Mouse (Mus musculus): ENCODE results near the gene Coa4. TPM values are rescaled to one million over a fixed set of nuclear protein-coding genes. Genes with fewer than 3 reads are reported as not detected.

Coa4 gene
- total and polyA plus RNA-seq, 3 experiments: 8.1 to 13.8 TPM; not detected in 1

GRCm38 (mm10) chr7:100589816-100590215, 52.9 kb downstream of the Coa4 start:
- no peak overlapping the region for H3K27ac ChIP-seq (ENCODE audit: control insufficient read depth, low read depth, low read length)
- H3K27me3 ChIP-seq (ENCODE audit: control insufficient read depth in 1 of 2, insufficient read depth in 2 of 2, low read length in 2 of 2): no peaks in the 10 kb centered on the region
- DNase-seq (ENCODE audit: low read depth, low spot score): peak; percentile 28
- TF ChIP-seq MAX (IDR thresholded peaks at IDR 0.05; ENCODE audit: low read length) (peak; percentile 35; the same call in 1 of the 2 replicates), MYB (IDR thresholded peaks at IDR 0.05; ENCODE audit: low read depth, low read length) (no peak)
- H3K9ac ChIP-seq (ENCODE audit: control insufficient read depth, low read depth, low read length, poor library complexity, severe bottlenecking): no peak overlapping the region
- peaks cover 2 to 10% of the 10 kb centered on the region in 2 experiments; a peak in 3 of 4 replicates for H3K4me1 ChIP-seq (ENCODE audit: control insufficient read depth in 1 of 2, insufficient read depth in 2 of 2, low read length in 2 of 2)
- no peaks in the 10 kb centered on the region for H3K9me3 ChIP-seq (replicated peaks; ENCODE audit: insufficient read depth, low read length)
- H3K79me2 ChIP-seq (ENCODE audit: control insufficient read depth, insufficient read depth, low read length, poor library complexity): peaks cover 1% of the 10 kb centered on the region; the same call in 1 of the 2 replicates
- H3K4me3 ChIP-seq (ENCODE audit: control insufficient read depth in 1 of 2, insufficient read depth in 1 of 2, low read depth in 2 of 2, low read length in 2 of 2): no peak overlapping the region
- H3K36me3 ChIP-seq (ENCODE audit: control insufficient read depth in 1 of 2, insufficient read depth in 2 of 2, low read length in 2 of 2): peaks cover 0 to 14% of the 10 kb centered on the region in 2 experiments; a peak in 2 of 4 replicates

Other genes starting within 250 kb of the Coa4 start
- 8.5 and 9.2 TPM in 2 replicates for gene C2cd3, start 164.8 kb upstream of the Coa4 start, total RNA-seq (2012; rRNA removed)
- 10 to 100 TPM in 1 of 2 experiments, not detected in 1; 23.5 TPM for gene C2cd3, start 164.8 kb upstream of the Coa4 start, polyA plus RNA-seq (2012; ENCODE audit: insufficient read depth in 1 of 2, insufficient read length in 2 of 2, low read depth in 1 of 2, low replicate concordance in 2 of 2, missing spikeins in 1 of 2)
- gene Ppme1, start 164.8 kb upstream of the Coa4 start, total RNA-seq (2012; rRNA removed): 28.0 and 29.5 TPM in 2 replicates
- gene Ppme1, start 164.8 kb upstream of the Coa4 start, polyA plus RNA-seq (2012; ENCODE audit: insufficient read depth in 1 of 2, insufficient read length in 2 of 2, low read depth in 1 of 2, low replicate concordance in 2 of 2, missing spikeins in 1 of 2): 10 to 100 TPM in 1 of 2 experiments, not detected in 1; 74.0 TPM
- 0.10 TPM in 1 of 2 replicates, not detected in the other for gene Ucp3, start 64.1 kb upstream of the Coa4 start, total RNA-seq (2012; rRNA removed)
- not detected for gene Ucp3, start 64.1 kb upstream of the Coa4 start, polyA plus RNA-seq (2012; ENCODE audit: insufficient read depth in 1 of 2, insufficient read length in 2 of 2, low read depth in 1 of 2, low replicate concordance in 2 of 2, missing spikeins in 1 of 2)
- 139 and 156 TPM in 2 replicates for gene Ucp2, start 43.7 kb upstream of the Coa4 start, total RNA-seq (2012; rRNA removed)
- 100 to 1,000 TPM in 1 of 2 experiments, not detected in 1; 724 TPM for gene Ucp2, start 43.7 kb upstream of the Coa4 start, polyA plus RNA-seq (2012; ENCODE audit: insufficient read depth in 1 of 2, insufficient read length in 2 of 2, low read depth in 1 of 2, low replicate concordance in 2 of 2, missing spikeins in 1 of 2)
- 2.0 and 2.2 TPM in 2 replicates for gene Dnajb13, start 22.1 kb upstream of the Coa4 start, total RNA-seq (2012; rRNA removed)
- 1 to 10 TPM in 1 of 2 experiments, not detected in 1; 3.6 TPM for gene Dnajb13, start 22.1 kb upstream of the Coa4 start, polyA plus RNA-seq (2012; ENCODE audit: insufficient read depth in 1 of 2, insufficient read length in 2 of 2, low read depth in 1 of 2, low replicate concordance in 2 of 2, missing spikeins in 1 of 2)
- 43.2 and 45.1 TPM in 2 replicates for gene Rab6a, start 70.3 kb downstream of the Coa4 start, total RNA-seq (2012; rRNA removed)
- gene Rab6a, start 70.3 kb downstream of the Coa4 start, polyA plus RNA-seq (2012; ENCODE audit: insufficient read depth in 1 of 2, insufficient read length in 2 of 2, low read depth in 1 of 2, low replicate concordance in 2 of 2, missing spikeins in 1 of 2): 10 to 100 TPM; 58.4 to 92.8 TPM
- gene Mrpl48, start 71.2 kb downstream of the Coa4 start, total RNA-seq (2012; rRNA removed): 39.5 and 45.5 TPM in 2 replicates
- 10 to 100 TPM in 1 of 2 experiments, not detected in 1; 67.3 TPM for gene Mrpl48, start 71.2 kb downstream of the Coa4 start, polyA plus RNA-seq (2012; ENCODE audit: insufficient read depth in 1 of 2, insufficient read length in 2 of 2, low read depth in 1 of 2, low replicate concordance in 2 of 2, missing spikeins in 1 of 2)
- 0.07 and 0.12 TPM in 2 replicates for gene Plekhb1, start 125.3 kb downstream of the Coa4 start, total RNA-seq (2012; rRNA removed)
- under 1 TPM in 1 of 2 experiments, not detected in 1; 0.40 TPM for gene Plekhb1, start 125.3 kb downstream of the Coa4 start, polyA plus RNA-seq (2012; ENCODE audit: insufficient read depth in 1 of 2, insufficient read length in 2 of 2, low read depth in 1 of 2, low replicate concordance in 2 of 2, missing spikeins in 1 of 2)
- 3.1 and 3.2 TPM in 2 replicates for gene Fam168a, start 169.6 kb downstream of the Coa4 start, total RNA-seq (2012; rRNA removed)
- 10 to 100 TPM in 1 of 2 experiments, not detected in 1; 19.2 TPM for gene Fam168a, start 169.6 kb downstream of the Coa4 start, polyA plus RNA-seq (2012; ENCODE audit: insufficient read depth in 1 of 2, insufficient read length in 2 of 2, low read depth in 1 of 2, low replicate concordance in 2 of 2, missing spikeins in 1 of 2)